Mouse (Mus musculus) embryonic facial prominence, embryonic 15.5 days (tissue): ENCODE results near the gene 4930507D05Rik. TPM values are rescaled to one million over a fixed set of nuclear protein-coding genes. Genes with fewer than 3 reads are reported as not detected.
"Not testable (repeated sequence)": the region's sequence is repeated elsewhere in the genome, so short reads cannot be mapped to it uniquely, and the experiment has no call there.

ENCODE experiments used
- ATAC-seq: fragments of 200-750 bp; cut with Nextera tagmentation; 2 replicates; pipeline ENCODE4 v1.8.0; 2017; ENCODE audit warnings: low read depth, moderate TSS enrichment; ENCODE audit not compliant: insufficient number of reproducible peaks, low FRiP score, low TSS enrichment
- H3K27ac ChIP-seq: fragments of 300-500 bp; sonication (generic); replicated peaks from 2 replicates; pipeline ENCODE4 v1.5.1; 2015; ENCODE audit warnings: mild to moderate bottlenecking, inconsistent platforms
- H3K27me3 ChIP-seq: fragments of 300-500 bp; sonication (generic); 2 replicates; pipeline ENCODE4 v1.6.1; 2015; ENCODE audit warnings: inconsistent platforms
- H3K36me3 ChIP-seq: fragments of 300-500 bp; sonication (generic); 2 replicates; pipeline ENCODE4 v1.6.1; 2015; ENCODE audit warnings: mild to moderate bottlenecking, inconsistent platforms
- H3K4me1 ChIP-seq: fragments of 300-500 bp; sonication (generic); 2 replicates; pipeline ENCODE4 v1.6.1; 2015; ENCODE audit warnings: inconsistent platforms
- H3K4me2 ChIP-seq: fragments of 300-500 bp; sonication (generic); replicated peaks from 2 replicates; pipeline ENCODE4 v1.6.1; 2015; ENCODE audit warnings: mild to moderate bottlenecking, inconsistent platforms
- H3K4me3 ChIP-seq: fragments of 300-500 bp; sonication (generic); replicated peaks from 2 replicates; pipeline ENCODE4 v1.5.1; 2015; ENCODE audit warnings: mild to moderate bottlenecking, inconsistent platforms
- H3K9ac ChIP-seq: fragments of 300-500 bp; sonication (generic); 2 replicates; pipeline ENCODE4 v1.6.1; 2015; ENCODE audit warnings: inconsistent platforms
- H3K9me3 ChIP-seq: fragments of 300-500 bp; sonication (generic); replicated peaks from 2 replicates; pipeline ENCODE4 v1.6.1; 2016; ENCODE audit warnings: inconsistent platforms
- WGBS: fragments of 180-500 bp; shearing (Covaris S2); methylation state at CpG from one replicate; pipeline ENCODE4 v1.1.7; 2015; 5-methylcytosine and 5-hydroxymethylcytosine counted together
- polyA plus RNA-seq: library from polyadenylated mRNA; unstranded; fragments of >200 nt; fragmentation: Nextera tagmentation; extraction: Ambion mirVana; gene quantifications from 2 replicates; pipeline ENCODE4 v1.2.1, GENCODE M21; 2015

4930507D05Rik gene
- polyA plus RNA-seq, 1 experiment from 2014 or later = 0.41 TPM

GRCm38 (mm10) chr10:62481108-62481852, 32.0 kb downstream of the 4930507D05Rik start:
- Histone ChIP-seq H3K9ac (no peak overlapping the region), H3K9me3 (no peaks in the 10 kb centered on the region), H3K4me2 (no peak overlapping the region), H3K27me3 (no peaks in the 10 kb centered on the region), H3K4me1 (peaks cover 7% of the 10 kb centered on the region; the same call in 1 of the 2 replicates), H3K36me3 (peaks cover 6% of the 10 kb centered on the region), H3K27ac (no peak overlapping the region), H3K4me3 (no peak overlapping the region)
- 59% methylated on average over 7 of the region's 7 CpGs for WGBS
- no peak for ATAC-seq

- peaks cover 11% of the 10 kb centered on the region; the same call in 1 of the 2 replicates for H3K4me1 ChIP-seq
- H3K9ac ChIP-seq = peak overlapping the region; percentile 70
- peak overlapping the region; percentile 84 for H3K27ac ChIP-seq
- no peaks in the 10 kb centered on the region for H3K27me3 ChIP-seq
- H3K9me3 ChIP-seq = no peaks in the 10 kb centered on the region
- H3K36me3 ChIP-seq = no peaks in the 10 kb centered on the region
- peak; percentile 66; the same call in 1 of the 2 replicates for ATAC-seq
- peak overlapping the region; percentile 74 for H3K4me2 ChIP-seq
- H3K4me3 ChIP-seq = peak overlapping the region; percentile 81
- WGBS = under 1% methylated on average over 45 of the region's 48 CpGs
Measured at GRCm38 (mm10) chr10:62485878-62486582, 36.7 kb downstream of the 4930507D05Rik start.

- under 1% methylated on average over 52 of the region's 59 CpGs for WGBS
- H3K4me3 ChIP-seq = peak within 1 kb of the TSS; percentile 81
- peak within 1 kb of the TSS; percentile 74 for H3K4me2 ChIP-seq
- H3K9me3 ChIP-seq = no peaks in the 10 kb centered on the region
- H3K27me3 ChIP-seq = no peaks in the 10 kb centered on the region
- ATAC-seq = peak; percentile 91
- peak within 1 kb of the TSS; percentile 92 for H3K27ac ChIP-seq
- H3K4me1 ChIP-seq = peaks cover 11% of the 10 kb centered on the region; the same call in 1 of the 2 replicates
- H3K9ac ChIP-seq = peak within 1 kb of the TSS; percentile 70
- no peaks in the 10 kb centered on the region for H3K36me3 ChIP-seq
Measured at GRCm38 (mm10) chr10:62486618-62487415, 37.5 kb downstream of the 4930507D05Rik start, which contains the start of gene Vps26a. Gene Vps26a, minus strand, starts transcription at chr10:62486805.

GRCm38 (mm10) chr10:62488266-62488665, 39.0 kb downstream of the 4930507D05Rik start:
- H3K4me3 ChIP-seq = no peak overlapping the region
- no peak for ATAC-seq
- no peak overlapping the region for H3K27ac ChIP-seq
- no peak overlapping the region for H3K9ac ChIP-seq
- no peak overlapping the region for H3K4me2 ChIP-seq
- H3K36me3 ChIP-seq = no peaks in the 10 kb centered on the region
- peaks cover 11% of the 10 kb centered on the region; the same call in 1 of the 2 replicates for H3K4me1 ChIP-seq
- no peaks in the 10 kb centered on the region for H3K9me3 ChIP-seq
- no peaks in the 10 kb centered on the region for H3K27me3 ChIP-seq
- WGBS = 29% methylated on average over 1 of the region's 1 CpGs

GRCm38 (mm10) chr10:62491681-62492080, 42.4 kb downstream of the 4930507D05Rik start:
- not testable (repeated sequence) for H3K9me3 ChIP-seq, H3K4me2 ChIP-seq, H3K4me3 ChIP-seq, H3K27ac ChIP-seq, H3K36me3 ChIP-seq, H3K4me1 ChIP-seq, ATAC-seq, H3K9ac ChIP-seq, H3K27me3 ChIP-seq
- WGBS = 70% methylated on average over 3 of the region's 3 CpGs

- no peak overlapping the region for H3K4me2 ChIP-seq
Measured at GRCm38 (mm10) chr10:62500088-62500915, 51.0 kb downstream of the 4930507D05Rik start.

More at GRCm38 (mm10) chr10:62500088-62500915, 51.0 kb downstream of the 4930507D05Rik start:
- H3K4me3 ChIP-seq = no peak overlapping the region
- no peaks in the 10 kb centered on the region for H3K9me3 ChIP-seq
- no peak for ATAC-seq
- H3K27me3 ChIP-seq = no peaks in the 10 kb centered on the region
- H3K27ac ChIP-seq = no peak overlapping the region
- 21% methylated on average over 15 of the region's 15 CpGs for WGBS
- no peaks in the 10 kb centered on the region for H3K4me1 ChIP-seq
- no peaks in the 10 kb centered on the region for H3K36me3 ChIP-seq
- H3K9ac ChIP-seq = no peak overlapping the region

Other genes with a start within 250 kb of the 4930507D05Rik start
- 15.8 and 17.0 TPM in 2 replicates for gene Tspan15, start 218.2 kb upstream of the 4930507D05Rik start, polyA plus RNA-seq
- gene Tacr2, start 197.1 kb upstream of the 4930507D05Rik start, polyA plus RNA-seq = not detected in 2 replicates
- gene Hk1, start 69.6 kb upstream of the 4930507D05Rik start, polyA plus RNA-seq = 39.4 and 40.9 TPM in 2 replicates
- gene Hkdc1, start 27.0 kb upstream of the 4930507D05Rik start, polyA plus RNA-seq = 0.26 and 0.59 TPM in 2 replicates
- gene Supv3l1, start 249 bp downstream of the 4930507D05Rik start, polyA plus RNA-seq = 22.5 and 24.0 TPM in 2 replicates
- gene Vps26a, start 37.3 kb downstream of the 4930507D05Rik start, polyA plus RNA-seq = 69.6 and 73.0 TPM in 2 replicates
- 43.9 and 48.5 TPM in 2 replicates for gene Srgn, start 78.0 kb downstream of the 4930507D05Rik start, polyA plus RNA-seq
- 41.7 and 43.0 TPM in 2 replicates for gene Kif1bp, start 129.0 kb downstream of the 4930507D05Rik start, polyA plus RNA-seq
- 18.2 TPM in 2 replicates for gene Ddx21, start 152.8 kb downstream of the 4930507D05Rik start, polyA plus RNA-seq
- 135 and 138 TPM in 2 replicates for gene Ddx50, start 201.7 kb downstream of the 4930507D05Rik start, polyA plus RNA-seq